Mouse (Mus musculus) heart, postnatal 0 days (tissue): Measurements from ENCODE around the gene Cntn2.

Experiments
- CTCF ChIP-seq: IDR thresholded peaks from 2 replicates; pipeline ENCODE4 v1.5.1; 2016; ENCODE audit warnings: antibody characterized with exemption, control low read depth, low read depth
- EP300 ChIP-seq: IDR thresholded peaks from 2 replicates; pipeline ENCODE4 v1.6.1; 2016; ENCODE audit warnings: antibody characterized with exemption, low read depth

DNA sequence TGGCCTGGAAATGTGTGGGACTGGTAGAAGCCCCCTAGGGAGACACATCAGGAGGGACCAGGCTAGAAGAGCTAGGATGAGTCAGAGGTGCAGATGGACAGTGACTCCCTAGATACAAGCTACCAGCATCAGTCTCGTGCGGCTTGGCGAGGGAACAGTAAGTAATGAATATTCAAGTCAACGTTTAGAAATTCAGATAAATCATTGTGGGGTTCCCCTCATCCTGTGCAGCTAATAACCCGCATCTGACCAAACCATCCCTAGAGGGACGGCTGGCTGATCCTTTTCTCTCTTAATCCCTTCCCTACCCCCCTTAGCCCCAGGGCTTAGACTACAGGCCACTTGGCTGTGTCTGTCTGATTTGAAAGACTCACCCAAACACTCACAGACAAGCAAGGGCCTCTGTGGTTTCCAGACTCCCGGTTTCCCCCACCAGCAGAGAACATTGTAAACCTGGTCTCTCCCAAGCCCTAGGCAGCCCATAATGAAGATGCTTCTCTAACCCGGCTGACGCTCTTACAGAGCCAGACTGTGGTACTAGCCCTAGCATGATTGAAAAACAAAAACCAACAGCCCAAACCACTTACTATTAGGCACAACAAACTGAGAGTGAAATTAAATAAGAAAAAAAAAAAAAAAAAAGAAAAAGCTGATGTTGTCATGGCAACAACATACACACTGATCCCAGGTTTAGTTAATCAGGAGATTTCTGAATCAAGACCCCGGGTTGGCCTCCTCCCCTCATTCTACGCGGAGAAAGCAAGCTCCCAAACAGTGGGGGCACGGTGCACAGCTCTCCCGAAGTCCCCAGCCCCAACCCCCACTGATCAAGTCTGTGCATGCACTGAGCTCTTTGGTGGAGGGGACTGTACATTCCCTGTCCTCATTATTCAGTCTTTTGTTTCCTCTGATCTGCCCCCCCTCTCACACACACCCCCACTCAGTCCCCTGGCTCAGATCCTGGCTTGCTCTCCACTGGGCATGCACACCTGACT, 39.1 kb upstream of the Cntn2 start:
- TF ChIP-seq CTCF, result no peak
- TF ChIP-seq EP300, result no peak
